Mouse (Mus musculus): Measurements from ENCODE around the gene Catsper3. TPM values are rescaled to one million over a fixed set of nuclear protein-coding genes. Genes with fewer than 3 reads are reported as not detected.

Catsper3 gene
- polyA plus RNA-seq, 1 experiment from 2014 or later = not detected

Other genes starting within 250 kb of the Catsper3 start
- gene Ddx41, start 247.9 kb upstream of the Catsper3 start, polyA plus RNA-seq (2015; fragmentation: Nextera tagmentation; extraction: Ambion mirVana) = 67.3 and 70.6 TPM in 2 replicates
- gene Fam193b, start 213.4 kb upstream of the Catsper3 start, polyA plus RNA-seq (2015; fragmentation: Nextera tagmentation; extraction: Ambion mirVana) = 57.8 and 62.2 TPM in 2 replicates
- gene Tmed9, start 210.8 kb upstream of the Catsper3 start, polyA plus RNA-seq (2015; fragmentation: Nextera tagmentation; extraction: Ambion mirVana) = 96.9 and 133 TPM in 2 replicates
- 29.9 and 41.4 TPM in 2 replicates for gene B4galt7, start 184.7 kb upstream of the Catsper3 start, polyA plus RNA-seq (2015; fragmentation: Nextera tagmentation; extraction: Ambion mirVana)
- gene Caml, start 161.6 kb upstream of the Catsper3 start, polyA plus RNA-seq (2015; fragmentation: Nextera tagmentation; extraction: Ambion mirVana) = 96.9 and 104 TPM in 2 replicates
- 34.2 and 36.4 TPM in 2 replicates for gene Ddx46, start 149.5 kb upstream of the Catsper3 start, polyA plus RNA-seq (2015; fragmentation: Nextera tagmentation; extraction: Ambion mirVana)
- 74.6 and 74.9 TPM in 2 replicates for gene B230219D22Rik, start 91.4 kb upstream of the Catsper3 start, polyA plus RNA-seq (2015; fragmentation: Nextera tagmentation; extraction: Ambion mirVana)
- gene Txndc15, start 69.9 kb upstream of the Catsper3 start, polyA plus RNA-seq (2015; fragmentation: Nextera tagmentation; extraction: Ambion mirVana) = 121 and 125 TPM in 2 replicates
- gene Pcbd2, start 57.2 kb upstream of the Catsper3 start, polyA plus RNA-seq (2015; fragmentation: Nextera tagmentation; extraction: Ambion mirVana) = 15.3 and 16.3 TPM in 2 replicates
- gene Pitx1, start 51.6 kb downstream of the Catsper3 start, polyA plus RNA-seq (2015; fragmentation: Nextera tagmentation; extraction: Ambion mirVana) = 0.35 TPM in 1 of 2 replicates, not detected in the other

Data from forebrain, embryonic 16.5 days (tissue).